Mouse (Mus musculus) limb, embryonic 11.5 days (tissue): ENCODE measurements around the gene Nol12. TPM values are rescaled to one million over a fixed set of nuclear protein-coding genes. Genes with fewer than 3 reads are reported as not detected.

ENCODE experiments used
- ATAC-seq: fragments of 200-750 bp; cut with Nextera tagmentation; 2 replicates; pipeline ENCODE4 v1.8.0; 2017; ENCODE audit warnings: low read depth; ENCODE audit not compliant: insufficient number of reproducible peaks, low FRiP score, low TSS enrichment
- DNase-seq: peaks from one replicate; pipeline ENCODE4 v3.0.0-alpha.2; 2015; ENCODE audit warnings: low spot score
- H3K27ac ChIP-seq: fragments of 300-500 bp; sonication (generic); replicated peaks from 2 replicates; pipeline ENCODE4 v1.5.1; 2014; ENCODE audit warnings: low read depth, mild to moderate bottlenecking, low read length
- H3K27me3 ChIP-seq: fragments of 300-500 bp; sonication (generic); 2 replicates; pipeline ENCODE4 v1.6.1; 2014; ENCODE audit warnings: mild to moderate bottlenecking, low read length, mixed read lengths; ENCODE audit not compliant: control insufficient read depth, insufficient read depth
- H3K36me3 ChIP-seq: fragments of 300-500 bp; sonication (generic); 2 replicates; pipeline ENCODE4 v1.6.1; 2014; ENCODE audit warnings: mild to moderate bottlenecking, low read length, moderate library complexity, mixed read lengths; ENCODE audit not compliant: control insufficient read depth, insufficient read depth
- H3K4me1 ChIP-seq: fragments of 300-500 bp; sonication (generic); 2 replicates; pipeline ENCODE4 v1.6.1; 2014; ENCODE audit warnings: low read length, mixed read lengths; ENCODE audit not compliant: control insufficient read depth, insufficient read depth
- H3K4me2 ChIP-seq: fragments of 300-500 bp; sonication (generic); 2 replicates; pipeline ENCODE4 v1.6.1; 2014; ENCODE audit warnings: low read depth, mild to moderate bottlenecking, moderate library complexity; ENCODE audit not compliant: severe bottlenecking
- H3K4me3 ChIP-seq: fragments of 300-500 bp; sonication (generic); 2 replicates; pipeline ENCODE4 v1.5.1; 2014; ENCODE audit warnings: low read depth, low read length
- H3K9ac ChIP-seq: fragments of 300-500 bp; sonication (generic); 2 replicates; pipeline ENCODE4 v1.6.1; 2014; ENCODE audit warnings: mild to moderate bottlenecking, low read length
- H3K9me3 ChIP-seq: fragments of 300-500 bp; sonication (generic); 2 replicates; pipeline ENCODE4 v1.6.1; 2016; ENCODE audit warnings: low read length; ENCODE audit not compliant: control insufficient read depth
- WGBS: fragments of 180-500 bp; shearing (Covaris S2); extraction: QIAGEN DNeasy Blood & Tissue Kit; methylation state at CpG from one replicate; pipeline ENCODE4 v1.1.7; 2014; 5-methylcytosine and 5-hydroxymethylcytosine counted together
- polyA plus RNA-seq: library from polyadenylated mRNA; unstranded; fragments of >200 nt; fragmentation: Nextera tagmentation; extraction: Ambion mirVana; gene quantifications from 2 replicates; pipeline ENCODE4 v1.2.1, GENCODE M21; 2014

Nol12 gene
- polyA plus RNA-seq, 1 experiment from 2014 or later: 72.7 TPM

- H3K4me3 ChIP-seq: no peak overlapping the region
- peaks cover 18% of the 10 kb centered on the region for H3K4me1 ChIP-seq
- WGBS: 41% methylated on average over 6 of the region's 6 CpGs
- no peak for ATAC-seq
- H3K9ac ChIP-seq: peak overlapping the region; percentile 5; the same call in 1 of the 2 replicates
- no peaks in the 10 kb centered on the region for H3K27me3 ChIP-seq
- H3K9me3 ChIP-seq: no peaks in the 10 kb centered on the region
- no peaks in the 10 kb centered on the region for H3K36me3 ChIP-seq
- DNase-seq: no peak
- H3K27ac ChIP-seq: no peak overlapping the region
- no peak overlapping the region for H3K4me2 ChIP-seq
These were observed 11.1 kb upstream of the Nol12 start for GRCm38 (mm10) chr15:78923585-78923984.

- no peak for ATAC-seq
- Histone ChIP-seq H3K9me3 (no peaks in the 10 kb centered on the region), H3K27me3 (no peaks in the 10 kb centered on the region), H3K9ac (no peak overlapping the region), H3K4me1 (peaks cover 18% of the 10 kb centered on the region), H3K36me3 (peaks cover 5% of the 10 kb centered on the region; the same call in 1 of the 2 replicates), H3K27ac (peak overlapping the region; percentile 83; the same call in 1 of the 2 replicates), H3K4me3 (no peak overlapping the region), H3K4me2 (no peak overlapping the region)
- 53% methylated on average over 8 of the region's 8 CpGs for WGBS
- DNase-seq: no peak
These were observed 9.6 kb upstream of the Nol12 start for GRCm38 (mm10) chr15:78925129-78925528.

- Histone ChIP-seq H3K4me2 (peak within 1 kb of the TSS; percentile 63), H3K27me3 (no peaks in the 10 kb centered on the region), H3K36me3 (peaks cover 5% of the 10 kb centered on the region; the same call in 1 of the 2 replicates), H3K27ac (peak within 1 kb of the TSS; percentile 83), H3K4me1 (peaks cover 18% of the 10 kb centered on the region), H3K9me3 (no peaks in the 10 kb centered on the region), H3K4me3 (peak within 1 kb of the TSS; percentile 28), H3K9ac (peak within 1 kb of the TSS; percentile 47)
- DNase-seq (peak; percentile 92), ATAC-seq (peak; percentile 78)
- WGBS: 7% methylated on average over 20 of the region's 20 CpGs
These were observed 8.5 kb upstream of the Nol12 start, which contains the start of gene Lgals1 for GRCm38 (mm10) chr15:78926021-78926919. Gene Lgals1, plus strand, starts transcription at chr15:78926725.

- Histone ChIP-seq H3K36me3 (peaks cover 5% of the 10 kb centered on the region; the same call in 1 of the 2 replicates), H3K27me3 (no peaks in the 10 kb centered on the region), H3K4me1 (peaks cover 18% of the 10 kb centered on the region), H3K9me3 (no peaks in the 10 kb centered on the region), H3K4me3 (peak overlapping the region; percentile 28), H3K27ac (peak overlapping the region; percentile 61), H3K9ac (peak overlapping the region; percentile 47), H3K4me2 (peak overlapping the region; percentile 63)
- DNase-seq: peak; percentile 55
- ATAC-seq: no peak
- 15% methylated on average over 15 of the region's 15 CpGs for whole genome bisulfite sequencing
These were observed 7.5 kb upstream of the Nol12 start for GRCm38 (mm10) chr15:78927021-78927787.

- Histone ChIP-seq H3K27ac (peak overlapping the region; percentile 61), H3K27me3 (no peaks in the 10 kb centered on the region), H3K9ac (peak overlapping the region; percentile 47; the same call in 1 of the 2 replicates), H3K4me1 (peaks cover 18% of the 10 kb centered on the region), H3K36me3 (peaks cover 5% of the 10 kb centered on the region; the same call in 1 of the 2 replicates), H3K4me3 (peak overlapping the region; percentile 28), H3K9me3 (no peaks in the 10 kb centered on the region), H3K4me2 (peak overlapping the region; percentile 63)
- peak; percentile 95 for DNase-seq
- WGBS: under 1% methylated on average over 31 of the region's 35 CpGs
- peak; percentile 63; the same call in 1 of the 2 replicates for ATAC-seq
These were observed 6.8 kb upstream of the Nol12 start for GRCm38 (mm10) chr15:78927788-78928457.

GRCm38 (mm10) chr15:78928539-78928938, 6.2 kb upstream of the Nol12 start:
- Histone ChIP-seq H3K4me1 (peaks cover 15% of the 10 kb centered on the region), H3K9ac (no peak overlapping the region), H3K9me3 (no peaks in the 10 kb centered on the region), H3K27me3 (no peaks in the 10 kb centered on the region), H3K36me3 (peaks cover 5% of the 10 kb centered on the region; the same call in 1 of the 2 replicates), H3K4me3 (no peak overlapping the region), H3K4me2 (peak overlapping the region; percentile 63; the same call in 1 of the 2 replicates), H3K27ac (peak overlapping the region; percentile 61)
- WGBS: 50% methylated on average over 8 of the region's 8 CpGs
- DNase-seq: peak; percentile 46
- no peak for ATAC-seq

- WGBS: 93% methylated on average over 6 of the region's 6 CpGs
- Histone ChIP-seq H3K4me1 (peaks cover 12% of the 10 kb centered on the region), H3K36me3 (peaks cover 5% of the 10 kb centered on the region; the same call in 1 of the 2 replicates), H3K27ac (no peak overlapping the region), H3K27me3 (no peaks in the 10 kb centered on the region), H3K4me3 (no peak overlapping the region), H3K9ac (no peak overlapping the region), H3K9me3 (no peaks in the 10 kb centered on the region), H3K4me2 (no peak overlapping the region)
- ATAC-seq (no peak), DNase-seq (no peak)
These were observed 4.5 kb upstream of the Nol12 start for GRCm38 (mm10) chr15:78930192-78930706.
